Mouse (Mus musculus): ENCODE data around the gene Kcnk7. TPM values are rescaled to one million over a fixed set of nuclear protein-coding genes. Genes with fewer than 3 reads are reported as not detected.

Kcnk7 gene
- total and polyA plus RNA-seq, 2 experiments from 2014 or later, result 0.30 TPM; not detected in 1

DNA sequence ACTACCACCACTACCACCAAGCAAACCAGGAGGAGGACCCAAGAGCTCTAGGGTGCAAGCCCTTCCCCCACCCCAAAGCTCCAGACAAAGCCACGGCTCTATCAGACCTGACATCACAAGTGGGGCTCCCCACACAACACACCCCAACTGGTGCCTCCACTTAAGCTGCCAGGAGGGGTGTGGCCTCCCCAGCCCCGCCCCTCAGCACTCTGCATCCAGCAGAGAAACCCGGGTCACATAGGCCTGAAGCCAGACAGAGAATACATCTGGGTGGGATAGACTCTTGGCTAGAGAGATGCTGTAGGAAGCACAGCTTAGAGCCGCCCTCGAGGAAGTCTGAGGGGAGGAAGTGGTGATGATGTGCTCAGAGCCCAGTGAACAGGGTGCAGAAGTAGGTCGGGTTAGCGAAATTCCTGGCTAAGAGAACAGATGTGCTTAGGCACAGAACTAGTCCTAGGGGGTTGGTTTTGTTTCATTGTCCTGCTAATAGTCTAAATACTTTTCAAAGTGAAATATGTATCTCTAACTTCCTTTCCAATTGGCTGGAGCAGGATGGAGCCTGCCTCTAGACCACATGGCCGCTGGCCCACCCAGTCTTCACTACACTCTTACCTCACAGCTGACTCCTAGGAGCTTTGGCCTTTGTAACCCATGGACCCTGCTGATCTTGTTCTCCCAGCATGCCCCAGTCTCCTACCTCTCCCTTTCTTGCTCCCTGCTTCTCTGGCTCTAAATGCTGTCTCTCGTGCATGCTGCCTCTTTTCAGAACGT is 819 bp downstream of the Kcnk7 start:
- no peak for TF ChIP-seq EP300 (IDR thresholded peaks at IDR 0.05; ENCODE audit: low read depth)
- no peak for TF ChIP-seq CTCF (IDR thresholded peaks at IDR 0.05; ENCODE audit: low read depth)
- peak overlapping the region; percentile 64 for H3K27ac ChIP-seq (ENCODE audit: low read depth)
- no peak overlapping the region for H3K4me2 ChIP-seq (ENCODE audit: low read depth, low read length)
- peak; percentile 62 for ATAC-seq (ENCODE audit: insufficient read depth, low read depth)
- 30% methylated on average over 10 of the region's 10 CpGs for WGBS
- peaks cover 80% of the 10 kb centered on the region for H3K36me3 ChIP-seq (replicated peaks; ENCODE audit: control insufficient read depth, insufficient read depth, low read length)
- H3K9me3 ChIP-seq (replicated peaks; ENCODE audit: control insufficient read depth, low read length), result no peaks in the 10 kb centered on the region
- H3K4me1 ChIP-seq (ENCODE audit: control insufficient read depth, insufficient read depth), result 0 out of 2 replicates have a peak, but pooled peaks cover 7% of the 10 kb centered on the region
- no peak overlapping the region for H3K9ac ChIP-seq (replicated peaks; ENCODE audit: low read depth, low read length)
- DNase-seq (ENCODE audit: low spot score), result peak; percentile 68
- H3K27me3 ChIP-seq (ENCODE audit: control insufficient read depth, insufficient read depth, low read length), result no peaks in the 10 kb centered on the region
- no peak overlapping the region for H3K4me3 ChIP-seq (ENCODE audit: low read depth, low read length)

DNA sequence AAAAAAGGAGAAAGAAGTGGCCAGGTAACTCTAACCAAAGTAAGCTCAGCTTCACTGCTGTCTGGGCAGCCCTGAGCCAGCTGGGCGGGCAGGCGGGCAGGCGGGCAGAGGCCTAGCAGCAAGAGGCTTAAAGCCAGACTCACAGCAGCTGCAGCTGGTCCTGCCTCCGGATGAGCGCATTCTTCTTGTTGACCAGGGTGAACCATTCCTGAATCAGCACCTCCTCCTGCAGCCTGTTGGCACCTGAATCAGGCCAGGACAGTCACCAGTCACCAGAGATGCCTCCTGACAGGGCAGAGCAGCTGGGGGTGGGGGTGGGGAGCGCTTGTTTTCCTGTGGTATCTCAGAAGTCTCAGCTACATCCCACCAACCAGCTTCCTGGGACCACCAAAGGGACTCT is 5.9 kb downstream of the Kcnk7 start:
- peaks cover 13% of the 10 kb centered on the region for H3K4me1 ChIP-seq (ENCODE audit: control insufficient read depth, insufficient read depth)

DNA sequence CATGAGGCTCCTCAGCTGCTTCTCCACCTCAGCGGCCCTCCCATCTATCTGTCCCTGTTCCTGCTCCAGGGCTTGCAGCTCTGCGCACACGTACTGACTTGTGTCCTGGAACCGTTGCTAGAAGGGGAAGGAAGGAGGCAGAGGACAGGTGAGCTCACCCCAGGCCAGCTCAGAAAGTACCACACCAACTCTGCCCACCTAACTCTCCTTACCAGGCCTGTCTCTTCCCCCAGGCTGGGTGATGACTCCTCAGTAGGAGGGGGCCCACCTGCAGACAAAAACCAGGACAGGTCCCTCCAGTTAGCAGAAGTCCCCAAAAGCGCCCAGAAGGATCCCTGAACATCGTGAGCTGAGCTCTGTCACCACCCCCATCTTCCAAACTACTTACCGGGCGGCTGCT is 6.4 kb downstream of the Kcnk7 start:
- peaks cover 8% of the 10 kb centered on the region for H3K4me1 ChIP-seq (ENCODE audit: control insufficient read depth, insufficient read depth)
- no peaks in the 10 kb centered on the region for H3K27me3 ChIP-seq (ENCODE audit: control insufficient read depth, insufficient read depth, low read length)
- H3K4me3 ChIP-seq (ENCODE audit: low read depth, low read length), result no peak overlapping the region
- no peak overlapping the region for H3K4me2 ChIP-seq (ENCODE audit: low read depth, low read length)
- H3K36me3 ChIP-seq (replicated peaks; ENCODE audit: control insufficient read depth, insufficient read depth, low read length), result peaks cover 78% of the 10 kb centered on the region
- H3K27ac ChIP-seq (ENCODE audit: low read depth), result no peak overlapping the region
- 88% methylated on average over 8 of the region's 8 CpGs for WGBS
- no peak overlapping the region for H3K9ac ChIP-seq (replicated peaks; ENCODE audit: low read depth, low read length)
- H3K9me3 ChIP-seq (replicated peaks; ENCODE audit: control insufficient read depth, low read length), result no peaks in the 10 kb centered on the region
- DNase-seq (ENCODE audit: low spot score), result no peak
- no peak for TF ChIP-seq EP300 (IDR thresholded peaks at IDR 0.05; ENCODE audit: low read depth)
- TF ChIP-seq CTCF (IDR thresholded peaks at IDR 0.05; ENCODE audit: low read depth), result no peak
- ATAC-seq (ENCODE audit: insufficient read depth, low read depth), result no peak

More for the DNA sequence above, 5.9 kb downstream of the Kcnk7 start:
- 96% methylated on average over 6 of the region's 6 CpGs for WGBS
- ATAC-seq (ENCODE audit: insufficient read depth, low read depth) (no peak), DNase-seq (ENCODE audit: low spot score) (no peak)
- Histone ChIP-seq H3K36me3 (replicated peaks; ENCODE audit: control insufficient read depth, insufficient read depth, low read length) (peaks cover 73% of the 10 kb centered on the region), H3K9ac (replicated peaks; ENCODE audit: low read depth, low read length) (no peak overlapping the region), H3K27me3 (ENCODE audit: control insufficient read depth, insufficient read depth, low read length) (no peaks in the 10 kb centered on the region), H3K4me3 (ENCODE audit: low read depth, low read length) (no peak overlapping the region), H3K9me3 (replicated peaks; ENCODE audit: control insufficient read depth, low read length) (no peaks in the 10 kb centered on the region), H3K4me2 (ENCODE audit: low read depth, low read length) (no peak overlapping the region), H3K27ac (ENCODE audit: low read depth) (no peak overlapping the region)
- TF ChIP-seq CTCF (IDR thresholded peaks at IDR 0.05; ENCODE audit: low read depth), result no peak

DNA sequence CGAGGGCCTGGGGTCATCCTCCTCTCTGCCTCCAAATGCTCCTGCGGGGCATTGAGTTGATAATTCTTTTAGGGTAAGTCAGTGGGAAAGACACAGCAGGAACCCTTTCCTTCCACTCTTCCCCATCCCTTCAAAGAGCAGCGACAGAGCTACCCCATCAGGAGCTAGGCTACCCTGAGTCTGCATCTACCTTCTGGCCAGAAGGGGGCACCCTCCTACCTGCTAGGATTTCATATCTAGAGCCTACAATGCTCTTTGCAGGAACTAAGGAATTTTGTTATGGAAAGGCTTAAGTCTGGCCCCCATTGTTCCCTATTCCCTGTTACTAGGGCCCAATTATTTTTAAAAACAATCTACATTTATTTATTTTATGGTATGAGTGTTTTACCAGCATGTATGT is 7.1 kb downstream of the Kcnk7 start:
- TF ChIP-seq EP300 (IDR thresholded peaks at IDR 0.05; ENCODE audit: low read depth) (no peak), CTCF (IDR thresholded peaks at IDR 0.05; ENCODE audit: low read depth) (peak; percentile 77)
- Histone ChIP-seq H3K27ac (ENCODE audit: low read depth) (no peak overlapping the region), H3K9ac (replicated peaks; ENCODE audit: low read depth, low read length) (no peak overlapping the region), H3K4me1 (ENCODE audit: control insufficient read depth, insufficient read depth) (peaks cover 7% of the 10 kb centered on the region), H3K4me2 (ENCODE audit: low read depth, low read length) (no peak overlapping the region), H3K4me3 (ENCODE audit: low read depth, low read length) (no peak overlapping the region), H3K27me3 (ENCODE audit: control insufficient read depth, insufficient read depth, low read length) (no peaks in the 10 kb centered on the region), H3K9me3 (replicated peaks; ENCODE audit: control insufficient read depth, low read length) (no peaks in the 10 kb centered on the region), H3K36me3 (replicated peaks; ENCODE audit: control insufficient read depth, insufficient read depth, low read length) (peaks cover 78% of the 10 kb centered on the region)
- DNase-seq (ENCODE audit: low spot score), result peak; percentile 75
- ATAC-seq (ENCODE audit: insufficient read depth, low read depth), result no peak
- 21% methylated on average over 3 of the region's 3 CpGs for WGBS

DNA sequence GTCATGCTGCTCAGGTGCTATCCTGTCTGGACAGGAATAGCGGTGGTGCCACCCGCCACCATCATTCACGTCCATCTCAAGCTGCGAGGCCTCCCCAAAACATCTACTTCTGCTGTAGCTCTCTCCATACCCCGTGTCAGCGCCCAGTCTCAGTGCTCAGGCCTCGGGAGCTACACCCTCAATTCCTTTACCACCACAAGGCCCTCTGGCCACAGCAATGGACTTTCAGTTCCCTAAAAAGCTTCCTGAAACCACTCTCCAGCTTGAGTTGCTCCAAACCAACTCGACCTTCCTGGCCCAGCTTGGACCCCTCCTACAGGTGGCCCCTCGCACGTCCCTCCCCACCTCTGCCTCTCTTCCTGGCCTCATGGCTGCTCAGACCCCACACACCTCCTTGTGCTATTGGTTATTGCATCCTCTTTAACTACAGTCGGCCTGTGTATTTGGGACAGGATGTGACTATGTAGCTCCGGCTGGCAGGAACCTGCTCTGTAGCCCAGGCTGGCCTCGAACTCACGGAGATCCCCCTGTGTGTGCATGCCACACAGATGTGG is 7.8 kb downstream of the Kcnk7 start:
- Histone ChIP-seq H3K4me1 (ENCODE audit: control insufficient read depth, insufficient read depth) (peaks cover 7% of the 10 kb centered on the region), H3K27me3 (ENCODE audit: control insufficient read depth, insufficient read depth, low read length) (no peaks in the 10 kb centered on the region), H3K9me3 (replicated peaks; ENCODE audit: control insufficient read depth, low read length) (no peaks in the 10 kb centered on the region), H3K27ac (ENCODE audit: low read depth) (no peak overlapping the region), H3K4me3 (ENCODE audit: low read depth, low read length) (no peak overlapping the region), H3K36me3 (replicated peaks; ENCODE audit: control insufficient read depth, insufficient read depth, low read length) (peaks cover 78% of the 10 kb centered on the region), H3K4me2 (ENCODE audit: low read depth, low read length) (no peak overlapping the region), H3K9ac (replicated peaks; ENCODE audit: low read depth, low read length) (no peak overlapping the region)
- no peak for ATAC-seq (ENCODE audit: insufficient read depth, low read depth)
- no peak for TF ChIP-seq CTCF (IDR thresholded peaks at IDR 0.05; ENCODE audit: low read depth)
- no peak for TF ChIP-seq EP300 (IDR thresholded peaks at IDR 0.05; ENCODE audit: low read depth)
- no peak for DNase-seq (ENCODE audit: low spot score)
- WGBS, result 87% methylated on average over 14 of the region's 14 CpGs
